In genomic region chr6:84477072-84477471, GRCm38 (mm10) we compare ENCODE assay signal across 16 mouse cellular contexts.
DNase-seq lines count a peak whose midpoint lies in the region; ATAC-seq and TF ChIP-seq lines count a peak whose summit lies in the region.
"Had no signal": no experiment of that assay in that cellular context is flagged by ENCODE, and none has a peak within 500 bp of the region (broad histone marks: within the 10 kb centered on the region; RNA-seq: fewer than 3 reads in every experiment).

No protein-coding gene starts in this region.

- H3K4me1 ChIP-seq in forebrain, embryonic 10.5 days = peaks cover 20% of the 10 kb centered on the region
- H3K4me1 ChIP-seq in forebrain, embryonic 13.5 days = peaks cover 12% of the 10 kb centered on the region; the same call in 1 of the 2 replicates
- H3K4me1 ChIP-seq in kidney, postnatal 0 days (replicated peaks; ENCODE audit: insufficient read depth, low read length) = peaks cover 4% of the 10 kb centered on the region; the same call in 1 of the 2 replicates
- peaks cover 31% of the 10 kb centered on the region for H3K4me1 ChIP-seq in embryonic facial prominence, embryonic 10.5 days
- H3K4me1 ChIP-seq in limb, embryonic 13.5 days = peaks cover 15% of the 10 kb centered on the region

- no peaks in the 10 kb centered on the region for H3K9me3 ChIP-seq in forebrain, embryonic 10.5 days
- H3K9me3 ChIP-seq in forebrain, embryonic 13.5 days (replicated peaks) = no peaks in the 10 kb centered on the region
- no peaks in the 10 kb centered on the region for H3K9me3 ChIP-seq in kidney, postnatal 0 days (replicated peaks; ENCODE audit: low read length)
- no peaks in the 10 kb centered on the region for H3K9me3 ChIP-seq in embryonic facial prominence, embryonic 10.5 days
- H3K9me3 ChIP-seq in limb, embryonic 13.5 days = no peaks in the 10 kb centered on the region
- H3K9me3 ChIP-seq: heart, embryonic 12.5 days; neural tube, embryonic 13.5 days had no signal

- no peak for TF ChIP-seq CTCF in kidney, postnatal 0 days (IDR thresholded peaks at IDR 0.05; ENCODE audit: low read depth)

- H3K27ac ChIP-seq in forebrain, embryonic 10.5 days = 0 out of 2 replicates have a peak overlapping the region, but pooled peaks have one; percentile 4
- H3K27ac ChIP-seq in forebrain, embryonic 13.5 days = no peak overlapping the region
- H3K27ac ChIP-seq in kidney, postnatal 0 days = no peak overlapping the region
- H3K27ac ChIP-seq in embryonic facial prominence, embryonic 10.5 days (replicated peaks) = no peak overlapping the region; the same call in 1 of the 2 replicates
- H3K27ac ChIP-seq in limb, embryonic 13.5 days = no peak overlapping the region
- H3K27ac ChIP-seq: gastrocnemius, adult 2 months had no signal

- WGBS in forebrain, embryonic 10.5 days = 33% methylated on average over 6 of the region's 6 CpGs
- 50% methylated on average over 6 of the region's 6 CpGs for WGBS in forebrain, embryonic 13.5 days
- 20% methylated on average over 6 of the region's 6 CpGs for WGBS in kidney, postnatal 0 days
- 28% methylated on average over 6 of the region's 6 CpGs for WGBS in embryonic facial prominence, embryonic 10.5 days
- 9% methylated on average over 6 of the region's 6 CpGs for WGBS in limb, embryonic 13.5 days

- DNase-seq in forebrain, embryonic 10.5 days (ENCODE audit: extremely low spot score, low spot score) = no peak
- DNase-seq in kidney, postnatal 0 days (ENCODE audit: low spot score) = peak; percentile 16
- DNase-seq in kidney, adult 8-10 months = no peak
- DNase-seq in embryonic facial prominence, embryonic 10.5 days (ENCODE audit: low spot score) = peak; percentile 62
- no peak for DNase-seq in spleen, adult 18-20 months
- DNase-seq in gastrocnemius, postnatal 10 days = no peak
- DNase-seq: cerebellum, adult 8-10 months; lung, adult 2 months; right cerebral cortex, adult 18-20 months; thymus, postnatal 14 days had no signal

- H3K36me3 ChIP-seq in forebrain, embryonic 10.5 days (replicated peaks) = no peaks in the 10 kb centered on the region
- H3K36me3 ChIP-seq in forebrain, embryonic 13.5 days (ENCODE audit: poor library complexity, severe bottlenecking) = no peaks in the 10 kb centered on the region
- H3K36me3 ChIP-seq in kidney, postnatal 0 days (ENCODE audit: insufficient read depth, low read length) = no peaks in the 10 kb centered on the region
- H3K36me3 ChIP-seq in embryonic facial prominence, embryonic 10.5 days (replicated peaks) = no peaks in the 10 kb centered on the region
- no peaks in the 10 kb centered on the region for H3K36me3 ChIP-seq in limb, embryonic 13.5 days
- H3K36me3 ChIP-seq: heart, embryonic 12.5 days; neural tube, embryonic 13.5 days had no signal

- no peaks in the 10 kb centered on the region for H3K27me3 ChIP-seq in forebrain, embryonic 10.5 days (ENCODE audit: poor library complexity, severe bottlenecking)
- H3K27me3 ChIP-seq in forebrain, embryonic 13.5 days = no peaks in the 10 kb centered on the region
- no peaks in the 10 kb centered on the region for H3K27me3 ChIP-seq in kidney, postnatal 0 days (ENCODE audit: insufficient read depth, low read length)
- H3K27me3 ChIP-seq in embryonic facial prominence, embryonic 10.5 days (replicated peaks; ENCODE audit: low read depth, poor library complexity, severe bottlenecking) = no peaks in the 10 kb centered on the region
- H3K27me3 ChIP-seq in limb, embryonic 13.5 days = 0 out of 2 replicates have a peak, but pooled peaks cover 7% of the 10 kb centered on the region
- H3K27me3 ChIP-seq: neural tube, embryonic 13.5 days had no signal

- H3K4me3 ChIP-seq in forebrain, embryonic 10.5 days = no peak overlapping the region
- no peak overlapping the region for H3K4me3 ChIP-seq in forebrain, embryonic 13.5 days
- no peak overlapping the region for H3K4me3 ChIP-seq in kidney, postnatal 0 days (replicated peaks; ENCODE audit: low read depth, low read length)
- H3K4me3 ChIP-seq in embryonic facial prominence, embryonic 10.5 days = no peak overlapping the region
- H3K4me3 ChIP-seq in limb, embryonic 13.5 days = no peak overlapping the region
- H3K4me3 ChIP-seq: gastrocnemius, adult 2 months; heart, embryonic 12.5 days; neural tube, embryonic 13.5 days had no signal

- no peak for ATAC-seq in forebrain, embryonic 13.5 days
- no peak for ATAC-seq in kidney, postnatal 0 days (replicated peaks; ENCODE audit: low FRiP score, low read depth)
- peak; percentile 54 for ATAC-seq in limb, embryonic 13.5 days (ENCODE audit: low FRiP score, low read depth)
- ATAC-seq: intestine, embryonic 16.5 days had no signal

- H3K9ac ChIP-seq in forebrain, embryonic 13.5 days = no peak overlapping the region
- H3K9ac ChIP-seq in kidney, postnatal 0 days (ENCODE audit: low read depth, low read length) = no peak overlapping the region
- no peak overlapping the region for H3K9ac ChIP-seq in limb, embryonic 13.5 days
- H3K9ac ChIP-seq: heart, embryonic 12.5 days; neural tube, embryonic 13.5 days had no signal

- H3K4me2 ChIP-seq in forebrain, embryonic 13.5 days = no peak overlapping the region
- H3K4me2 ChIP-seq in kidney, postnatal 0 days (ENCODE audit: low read length) = no peak overlapping the region
- H3K4me2 ChIP-seq in limb, embryonic 13.5 days (replicated peaks) = peak overlapping the region; percentile 5; the same call in 1 of the 2 replicates
- H3K4me2 ChIP-seq: heart, embryonic 12.5 days; neural tube, embryonic 13.5 days had no signal

Comparison
In these comparisons a context has a peak if more than half of its experiments do, and no peak if none do; other contexts are left out.
1. DNase-seq: peak in kidney, postnatal 0 days (single experiment) and embryonic facial prominence, embryonic 10.5 days (single experiment); none in forebrain, embryonic 10.5 days (single experiment), kidney, adult 8-10 months (0 of 2), spleen, adult 18-20 months (0 of 2) and gastrocnemius, postnatal 10 days (single experiment).